Mouse (Mus musculus): ENCODE results near the gene Ccnl1. TPM values are rescaled to one million over a fixed set of nuclear protein-coding genes. Genes with fewer than 3 reads are reported as not detected.
A peak's percentile ranks its signal among the peaks of the same experiment; 100 is the strongest.

Ccnl1 gene
- total and polyA plus RNA-seq, 3 experiments: 16.7 to 18.1 (median 17.8) TPM

DNA sequence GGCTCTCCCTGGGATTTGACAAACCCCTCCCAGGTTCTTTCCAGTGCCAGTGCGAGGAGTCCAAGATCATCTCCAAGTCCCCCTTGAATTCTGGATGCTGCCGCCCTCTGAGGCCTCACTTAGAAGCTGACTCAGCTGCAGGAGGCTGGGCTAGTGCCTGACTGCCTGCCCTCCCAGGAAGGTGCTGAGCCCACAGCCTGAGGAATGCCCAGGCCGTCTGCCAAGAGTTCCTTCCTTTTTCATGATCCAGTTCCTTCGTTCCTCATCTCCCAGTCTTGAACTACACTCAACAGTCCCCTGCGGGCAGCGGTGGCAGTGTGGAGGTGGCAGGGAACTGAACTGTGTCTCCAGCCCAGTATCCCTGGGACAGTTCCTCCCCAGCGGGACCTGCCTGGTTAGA is 30.4 kb downstream of the Ccnl1 start:
- TF ChIP-seq POLR2A (IDR thresholded peaks at IDR 0.05; ENCODE audit: insufficient read depth, low read depth, low read length) (peak; percentile 36; the same call in 1 of the 2 replicates), CTCF (IDR thresholded peaks at IDR 0.05) (0 out of 2 replicates have a peak, but pooled peaks have one; percentile 3), EP300 (IDR thresholded peaks at IDR 0.05; ENCODE audit: insufficient read depth, low read depth, low read length) (no peak)
- Histone ChIP-seq H3K4me3 (no peak overlapping the region), H3K79me2 (replicated peaks; ENCODE audit: control insufficient read depth, insufficient read depth, low read length) (no peaks in the 10 kb centered on the region), H3K27me3 (ENCODE audit: control insufficient read depth, insufficient read depth, low read length) (no peaks in the 10 kb centered on the region), H3K9ac (ENCODE audit: low read depth, low read length) (no peak overlapping the region), H3K27ac (peak overlapping the region; percentile 47), H3K4me1 (ENCODE audit: control insufficient read depth, insufficient read depth, low read length) (peaks cover 12% of the 10 kb centered on the region), H3K36me3 (ENCODE audit: control insufficient read depth, insufficient read depth, low read length) (no peaks in the 10 kb centered on the region)
- intact Hi-C loops (cut with DNase I): loop anchor here (1.0 to 5.0 kb wide), 3 partner anchors 23 to 260 kb away; partner anchors contain the start of gene Lekr1
- peak; percentile 63 to 81 for DNase-seq
- 24% methylated on average over 7 of the region's 7 CpGs for WGBS

DNA sequence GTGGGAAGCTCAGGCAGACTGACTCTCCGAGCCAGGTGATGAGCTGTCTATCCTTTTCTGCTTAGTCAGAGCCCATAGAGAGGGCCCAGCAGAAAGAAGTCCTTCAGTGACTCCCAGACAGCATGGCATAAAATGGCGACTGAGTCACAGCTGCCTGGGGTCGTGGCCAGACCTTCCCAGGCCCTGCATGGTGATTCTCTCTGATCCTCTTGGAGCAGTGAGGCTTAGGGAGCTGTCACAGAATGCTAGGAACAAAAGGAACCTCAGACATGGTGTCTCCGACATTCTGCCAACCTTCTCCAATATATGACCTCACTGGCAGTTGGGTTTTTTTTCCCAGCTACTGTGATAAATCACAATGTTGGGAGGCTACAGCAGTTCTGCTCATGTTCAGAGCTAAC is 30.9 kb downstream of the Ccnl1 start:
- H3K4me3 ChIP-seq: no peak overlapping the region
- H3K4me1 ChIP-seq (ENCODE audit: control insufficient read depth, insufficient read depth, low read length): peaks cover 12% of the 10 kb centered on the region
- H3K27me3 ChIP-seq (ENCODE audit: control insufficient read depth, insufficient read depth, low read length): no peaks in the 10 kb centered on the region
- H3K9ac ChIP-seq (ENCODE audit: low read depth, low read length): no peak overlapping the region
- H3K79me2 ChIP-seq (replicated peaks; ENCODE audit: control insufficient read depth, insufficient read depth, low read length): no peaks in the 10 kb centered on the region
- intact Hi-C loops (cut with DNase I): loop anchor here (5.0 kb wide), 1 partner anchor 260 kb away; the partner anchor contains the start of gene Lekr1
- H3K36me3 ChIP-seq (ENCODE audit: control insufficient read depth, insufficient read depth, low read length): no peaks in the 10 kb centered on the region
- WGBS: 74% methylated on average over 4 of the region's 4 CpGs
- peak overlapping the region; percentile 47 for H3K27ac ChIP-seq
- no peak for TF ChIP-seq POLR2A (IDR thresholded peaks at IDR 0.05; ENCODE audit: insufficient read depth, low read depth, low read length)
- no peak for TF ChIP-seq CTCF (IDR thresholded peaks at IDR 0.05)
- no peak for TF ChIP-seq EP300 (IDR thresholded peaks at IDR 0.05; ENCODE audit: insufficient read depth, low read depth, low read length)
- DNase-seq: no peak

GRCm38 (mm10) chr3:65926426-65926825 is 31.6 kb downstream of the Ccnl1 start:
- 92% methylated on average over 5 of the region's 5 CpGs for WGBS
- Histone ChIP-seq H3K27me3 (ENCODE audit: control insufficient read depth, insufficient read depth, low read length) (no peaks in the 10 kb centered on the region), H3K4me1 (ENCODE audit: control insufficient read depth, insufficient read depth, low read length) (peaks cover 12% of the 10 kb centered on the region), H3K9ac (ENCODE audit: low read depth, low read length) (no peak overlapping the region), H3K79me2 (replicated peaks; ENCODE audit: control insufficient read depth, insufficient read depth, low read length) (no peaks in the 10 kb centered on the region), H3K27ac (no peak overlapping the region), H3K36me3 (ENCODE audit: control insufficient read depth, insufficient read depth, low read length) (no peaks in the 10 kb centered on the region), H3K4me3 (no peak overlapping the region)
- intact Hi-C loops (cut with DNase I): loop anchor here (5.0 kb wide), 1 partner anchor 259 kb away; the partner anchor contains the start of gene Lekr1
- no peak for DNase-seq
- no peak for TF ChIP-seq CTCF (IDR thresholded peaks at IDR 0.05)

GRCm38 (mm10) chr3:65925058-65925740 is 32.9 kb downstream of the Ccnl1 start:
- DNase-seq: no peak
- H3K36me3 ChIP-seq (ENCODE audit: control insufficient read depth, insufficient read depth, low read length): no peaks in the 10 kb centered on the region
- peaks cover 12% of the 10 kb centered on the region for H3K4me1 ChIP-seq (ENCODE audit: control insufficient read depth, insufficient read depth, low read length)
- H3K9ac ChIP-seq (ENCODE audit: low read depth, low read length): no peak overlapping the region
- H3K27ac ChIP-seq: no peak overlapping the region
- 81% methylated on average over 5 of the region's 5 CpGs for WGBS
- no peaks in the 10 kb centered on the region for H3K27me3 ChIP-seq (ENCODE audit: control insufficient read depth, insufficient read depth, low read length)
- intact Hi-C loops (cut with DNase I): loop anchor here (5.0 kb wide), 1 partner anchor 258 kb away; the partner anchor contains the start of gene Lekr1
- TF ChIP-seq EP300 (IDR thresholded peaks at IDR 0.05; ENCODE audit: insufficient read depth, low read depth, low read length) (no peak), CTCF (IDR thresholded peaks at IDR 0.05) (no peak), POLR2A (IDR thresholded peaks at IDR 0.05; ENCODE audit: insufficient read depth, low read depth, low read length) (no peak)
- H3K4me3 ChIP-seq: no peak overlapping the region
- H3K79me2 ChIP-seq (replicated peaks; ENCODE audit: control insufficient read depth, insufficient read depth, low read length): no peaks in the 10 kb centered on the region

DNA sequence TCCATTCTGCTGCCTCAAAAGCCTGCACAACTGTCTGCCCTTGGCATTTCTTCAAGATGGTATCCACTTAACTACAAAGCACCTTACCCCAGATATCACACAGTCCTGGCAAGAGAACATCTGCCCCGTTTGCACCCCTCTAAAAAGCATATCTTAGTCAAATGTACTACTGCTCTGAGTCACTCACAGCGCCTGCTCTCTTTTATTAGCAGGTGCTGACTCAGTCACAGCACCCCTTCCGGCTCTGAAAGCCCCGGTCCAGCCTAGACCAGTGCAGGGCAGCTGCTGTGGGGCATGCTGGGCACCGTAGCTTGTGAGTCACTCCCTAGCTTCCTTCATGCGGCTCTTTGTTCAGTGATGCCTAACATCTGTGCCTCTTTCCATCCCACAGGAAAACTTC is 35.6 kb downstream of the Ccnl1 start:
- no peaks in the 10 kb centered on the region for H3K27me3 ChIP-seq (ENCODE audit: control insufficient read depth, insufficient read depth, low read length)
- WGBS: 51% methylated on average over 6 of the region's 6 CpGs
- TF ChIP-seq EP300 (IDR thresholded peaks at IDR 0.05; ENCODE audit: insufficient read depth, low read depth, low read length): no peak
- TF ChIP-seq POLR2A (IDR thresholded peaks at IDR 0.05; ENCODE audit: insufficient read depth, low read depth, low read length): no peak
- no peak for TF ChIP-seq CTCF (IDR thresholded peaks at IDR 0.05)
- intact Hi-C loops (cut with DNase I): no loop called here
- no peak overlapping the region for H3K27ac ChIP-seq
- H3K36me3 ChIP-seq (ENCODE audit: control insufficient read depth, insufficient read depth, low read length): no peaks in the 10 kb centered on the region
- DNase-seq: peak in 1 of 2 experiments; percentile 49
- peaks cover 1% of the 10 kb centered on the region for H3K4me1 ChIP-seq (ENCODE audit: control insufficient read depth, insufficient read depth, low read length)
- H3K4me3 ChIP-seq: no peak overlapping the region
- no peak overlapping the region for H3K9ac ChIP-seq (ENCODE audit: low read depth, low read length)
- H3K79me2 ChIP-seq (replicated peaks; ENCODE audit: control insufficient read depth, insufficient read depth, low read length): no peaks in the 10 kb centered on the region

- DNase-seq: no peak
- WGBS: 65% methylated on average over 1 of the region's 1 CpGs
- TF ChIP-seq CTCF (IDR thresholded peaks at IDR 0.05) (no peak), POLR2A (IDR thresholded peaks at IDR 0.05; ENCODE audit: insufficient read depth, low read depth, low read length) (no peak), EP300 (IDR thresholded peaks at IDR 0.05; ENCODE audit: insufficient read depth, low read depth, low read length) (no peak)
- no peak overlapping the region for H3K9ac ChIP-seq (ENCODE audit: low read depth, low read length)
- intact Hi-C loops (cut with DNase I): no loop called here
- H3K4me3 ChIP-seq: no peak overlapping the region
- H3K27me3 ChIP-seq (ENCODE audit: control insufficient read depth, insufficient read depth, low read length): no peaks in the 10 kb centered on the region
- H3K79me2 ChIP-seq (replicated peaks; ENCODE audit: control insufficient read depth, insufficient read depth, low read length): no peaks in the 10 kb centered on the region
- no peaks in the 10 kb centered on the region for H3K4me1 ChIP-seq (ENCODE audit: control insufficient read depth, insufficient read depth, low read length)
- no peak overlapping the region for H3K27ac ChIP-seq
- no peaks in the 10 kb centered on the region for H3K36me3 ChIP-seq (ENCODE audit: control insufficient read depth, insufficient read depth, low read length)
Measured at GRCm38 (mm10) chr3:65921671-65922070, 36.4 kb downstream of the Ccnl1 start.

Data from heart, adult 2 months (tissue).